Mouse (Mus musculus): ENCODE measurements around the gene Abcb5. TPM values are rescaled to one million over a fixed set of nuclear protein-coding genes. Genes with fewer than 3 reads are reported as not detected.

Abcb5 gene
- polyA plus RNA-seq, 1 experiment from 2014 or later = not detected

DNA sequence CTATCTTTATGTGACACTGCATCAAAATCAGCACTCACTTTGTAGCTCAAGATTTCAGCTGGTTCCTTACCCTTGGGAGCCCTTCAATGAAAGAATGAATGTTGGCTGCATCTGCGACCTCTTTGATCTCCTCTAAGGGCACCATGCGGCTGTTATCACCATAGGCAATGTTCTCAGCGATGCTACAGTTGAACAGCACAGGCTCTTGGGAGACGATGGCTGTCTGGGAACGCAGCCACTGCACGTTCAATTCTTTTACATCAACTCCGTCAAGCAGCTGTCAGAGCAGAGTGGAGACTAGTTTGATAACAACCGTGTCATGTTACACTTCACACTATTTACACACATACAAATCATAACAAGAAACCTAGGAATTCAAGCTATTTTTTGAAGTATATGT, 93.5 kb downstream of the Abcb5 start:
- Histone ChIP-seq H3K27me3 (replicated peaks) (no peaks in the 10 kb centered on the region), H3K9me3 (no peaks in the 10 kb centered on the region), H3K27ac (no peak overlapping the region), H3K9ac (no peak overlapping the region), H3K4me2 (no peak overlapping the region), H3K36me3 (replicated peaks) (no peaks in the 10 kb centered on the region), H3K4me3 (no peak overlapping the region), H3K4me1 (no peaks in the 10 kb centered on the region)
- no peak for ATAC-seq (replicated peaks)
- 69% methylated on average over 8 of the region's 8 CpGs for WGBS

DNA sequence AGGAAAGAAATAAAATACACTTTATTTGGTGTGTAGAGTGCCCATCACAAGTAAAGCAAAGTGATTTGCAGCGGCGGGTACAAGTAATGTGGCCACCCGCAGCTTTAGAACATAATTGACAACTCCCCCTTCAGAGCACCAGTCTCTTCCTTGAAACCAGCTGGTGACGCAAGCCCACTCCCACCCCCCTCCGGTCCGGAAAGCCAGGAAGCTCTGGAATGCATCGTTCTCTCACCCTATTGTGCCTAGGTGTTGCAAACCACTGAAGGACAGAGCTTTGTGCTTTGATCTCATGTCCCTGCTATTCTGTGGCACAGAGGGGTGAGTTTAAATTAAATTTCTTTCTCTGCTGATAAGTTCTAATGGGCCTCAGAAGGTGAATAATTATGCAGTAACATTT, 110.1 kb downstream of the Abcb5 start:
- Histone ChIP-seq H3K4me2 (no peak overlapping the region), H3K36me3 (replicated peaks) (no peaks in the 10 kb centered on the region), H3K4me3 (no peak overlapping the region), H3K4me1 (peaks cover 12% of the 10 kb centered on the region), H3K27ac (no peak overlapping the region), H3K27me3 (replicated peaks) (peaks cover 47% of the 10 kb centered on the region), H3K9me3 (no peaks in the 10 kb centered on the region), H3K9ac (no peak overlapping the region)
- ATAC-seq (replicated peaks) = no peak
- 2% methylated on average over 7 of the region's 7 CpGs for WGBS

DNA sequence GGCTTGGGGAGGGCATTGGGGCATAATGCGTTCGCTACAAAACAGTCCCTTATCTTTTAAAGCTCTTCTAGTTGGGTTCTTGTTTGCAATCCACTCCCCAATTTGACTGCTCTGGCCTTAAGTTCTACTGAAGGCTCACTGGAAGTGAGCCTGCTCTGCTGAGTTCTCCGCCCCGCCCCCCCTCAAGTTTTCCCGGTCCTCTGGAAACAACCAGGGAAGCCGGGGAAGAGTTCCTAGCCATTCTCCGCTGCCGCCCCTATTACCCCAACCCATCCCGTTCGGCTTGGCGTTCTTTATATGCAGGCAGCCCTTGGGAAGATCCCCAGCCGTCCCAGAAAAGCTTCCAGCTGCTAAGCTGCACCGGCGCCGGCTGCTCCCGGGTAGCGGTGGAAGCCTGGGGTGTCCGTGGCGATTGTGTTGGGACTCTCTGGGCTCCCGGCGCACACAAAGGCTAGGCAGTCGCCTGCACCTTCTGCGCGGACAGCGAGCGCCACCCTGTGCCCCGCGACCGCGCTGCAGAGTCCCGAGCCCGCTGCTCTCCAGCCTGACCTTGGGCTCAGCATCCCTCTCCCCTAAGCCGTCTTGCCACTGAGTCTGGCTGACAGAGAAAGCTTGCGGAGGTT, 111.3 kb downstream of the Abcb5 start:
- Histone ChIP-seq H3K27ac (peak overlapping the region; percentile 27; the same call in 1 of the 2 replicates), H3K36me3 (replicated peaks) (no peaks in the 10 kb centered on the region), H3K27me3 (replicated peaks) (peaks cover 51% of the 10 kb centered on the region), H3K4me3 (peak overlapping the region; percentile 45), H3K4me1 (peaks cover 12% of the 10 kb centered on the region), H3K9ac (peak overlapping the region; percentile 39; the same call in 1 of the 2 replicates), H3K9me3 (no peaks in the 10 kb centered on the region), H3K4me2 (peak overlapping the region; percentile 73)
- WGBS = under 1% methylated on average over 34 of the region's 34 CpGs
- ATAC-seq (replicated peaks) = peak; percentile 99

DNA sequence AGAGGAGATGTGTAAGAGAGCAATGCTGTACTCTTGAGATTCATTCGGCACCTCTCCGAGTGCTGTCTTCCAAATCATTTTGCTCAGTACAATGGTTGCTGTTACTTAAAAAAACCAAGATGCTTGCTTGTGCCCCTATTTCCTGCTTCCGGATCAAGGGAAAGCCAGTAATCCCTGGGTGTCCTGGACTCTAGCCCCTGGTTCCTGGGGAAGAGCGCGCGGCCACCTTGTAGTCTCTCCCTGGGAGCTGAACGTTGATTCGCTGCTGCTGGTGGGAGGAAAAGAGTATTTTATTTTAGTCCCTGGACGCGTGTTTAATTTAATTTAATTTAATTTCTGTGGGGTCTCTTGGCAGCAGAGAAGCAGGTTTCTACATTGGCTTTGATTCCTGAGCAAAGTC, 111.8 kb downstream of the Abcb5 start:
- 0 out of 2 replicates have a peak overlapping the region, but pooled peaks have one; percentile 39 for H3K9ac ChIP-seq
- H3K27me3 ChIP-seq (replicated peaks) = peaks cover 51% of the 10 kb centered on the region
- under 1% methylated on average over 10 of the region's 10 CpGs for WGBS
- H3K36me3 ChIP-seq (replicated peaks) = no peaks in the 10 kb centered on the region
- H3K27ac ChIP-seq = no peak overlapping the region
- H3K9me3 ChIP-seq = no peaks in the 10 kb centered on the region
- no peak; the same call in 1 of the 2 replicates for ATAC-seq (replicated peaks)
- peak overlapping the region; percentile 73 for H3K4me2 ChIP-seq
- H3K4me1 ChIP-seq = peaks cover 14% of the 10 kb centered on the region
- H3K4me3 ChIP-seq = peak overlapping the region; percentile 45

DNA sequence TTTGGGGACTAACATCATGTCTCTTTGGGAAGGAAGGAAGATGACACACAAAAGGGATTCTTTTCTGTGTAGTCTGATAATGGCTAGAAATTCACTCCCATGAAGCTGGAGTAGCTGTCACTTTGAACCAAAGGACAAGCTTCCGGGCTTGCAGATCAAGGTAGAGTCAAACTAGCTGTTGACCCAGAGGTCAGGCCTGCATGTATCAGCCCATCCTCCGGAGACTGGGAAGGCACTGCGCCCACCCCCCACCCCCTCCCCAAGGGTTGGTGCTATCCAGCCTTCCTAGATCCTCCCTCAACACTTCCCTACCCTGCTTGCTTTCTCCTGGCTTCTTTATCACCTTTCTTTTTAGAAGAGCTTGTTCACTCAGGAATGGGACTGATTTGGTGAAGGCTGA, 112.9 kb downstream of the Abcb5 start:
- H3K36me3 ChIP-seq (replicated peaks) = no peaks in the 10 kb centered on the region
- H3K27ac ChIP-seq = no peak overlapping the region
- WGBS = 0% methylated on average over 3 of the region's 3 CpGs
- no peak overlapping the region for H3K9ac ChIP-seq
- H3K9me3 ChIP-seq = no peaks in the 10 kb centered on the region
- ATAC-seq (replicated peaks) = no peak
- H3K27me3 ChIP-seq (replicated peaks) = peaks cover 56% of the 10 kb centered on the region
- peak overlapping the region; percentile 6; the same call in 1 of the 2 replicates for H3K4me2 ChIP-seq
- peaks cover 24% of the 10 kb centered on the region for H3K4me1 ChIP-seq
- no peak overlapping the region for H3K4me3 ChIP-seq

DNA sequence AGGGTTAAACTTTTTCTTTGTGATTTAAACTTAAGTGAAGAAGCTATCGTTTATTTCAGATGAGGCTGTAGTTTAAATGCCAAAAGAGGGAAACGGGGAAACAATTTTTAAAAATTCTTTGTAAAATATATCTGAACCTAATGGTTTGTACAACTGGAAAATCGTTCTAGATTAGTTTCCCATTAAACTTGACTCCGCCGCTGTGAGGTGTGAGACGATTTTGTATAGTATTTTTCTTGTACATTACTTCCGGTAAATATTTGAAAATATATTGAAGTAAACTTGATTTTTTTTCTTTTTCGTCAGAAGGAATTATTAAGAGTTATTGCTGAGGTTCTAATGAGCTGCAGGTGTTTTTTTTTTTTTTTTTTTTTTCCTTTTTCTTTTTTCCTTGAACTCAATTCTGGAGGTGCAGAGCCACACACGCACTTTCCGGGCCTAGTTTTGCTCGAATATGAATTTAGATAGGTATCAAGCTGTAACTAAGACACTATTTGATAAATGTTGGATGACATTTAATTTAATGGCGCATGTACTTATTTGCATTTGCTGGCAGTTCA, 115.3 kb downstream of the Abcb5 start:
- no peaks in the 10 kb centered on the region for H3K36me3 ChIP-seq (replicated peaks)
- no peak overlapping the region for H3K4me2 ChIP-seq
- H3K4me1 ChIP-seq = peaks cover 39% of the 10 kb centered on the region
- 15% methylated on average over 12 of the region's 12 CpGs for WGBS
- no peak overlapping the region for H3K9ac ChIP-seq
- H3K27me3 ChIP-seq (replicated peaks) = peaks cover 63% of the 10 kb centered on the region
- no peak for ATAC-seq (replicated peaks)
- no peaks in the 10 kb centered on the region for H3K9me3 ChIP-seq
- H3K4me3 ChIP-seq = no peak overlapping the region
- no peak overlapping the region for H3K27ac ChIP-seq

DNA sequence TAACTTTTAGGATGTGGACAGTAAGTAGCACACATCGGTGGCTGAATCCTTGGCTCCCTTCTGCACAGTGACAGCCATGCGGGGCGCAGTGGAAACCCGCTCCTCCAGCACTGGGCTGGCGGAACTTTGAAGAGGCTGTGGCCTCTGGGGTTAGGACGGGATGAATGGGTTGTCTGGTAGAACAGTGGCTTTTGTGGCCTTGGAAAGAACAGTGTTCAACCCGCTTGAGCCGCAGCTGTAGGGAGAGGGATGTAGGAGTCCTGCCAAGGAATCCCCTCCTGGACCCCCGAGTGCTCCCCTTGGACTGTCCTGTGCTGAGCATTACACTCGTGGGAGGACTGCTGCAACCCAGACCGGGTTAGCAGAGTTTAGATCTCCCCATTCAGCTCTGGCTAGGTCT, 116.2 kb downstream of the Abcb5 start:
- Histone ChIP-seq H3K4me2 (0 out of 2 replicates have a peak overlapping the region, but pooled peaks have one; percentile 57), H3K36me3 (replicated peaks) (no peaks in the 10 kb centered on the region), H3K27ac (no peak overlapping the region), H3K4me1 (peaks cover 35% of the 10 kb centered on the region), H3K9ac (no peak overlapping the region), H3K4me3 (peak overlapping the region; percentile 40), H3K9me3 (no peaks in the 10 kb centered on the region), H3K27me3 (replicated peaks) (peaks cover 63% of the 10 kb centered on the region)
- 1% methylated on average over 11 of the region's 11 CpGs for WGBS
- ATAC-seq (replicated peaks) = peak; percentile 27; the same call in 1 of the 2 replicates

DNA sequence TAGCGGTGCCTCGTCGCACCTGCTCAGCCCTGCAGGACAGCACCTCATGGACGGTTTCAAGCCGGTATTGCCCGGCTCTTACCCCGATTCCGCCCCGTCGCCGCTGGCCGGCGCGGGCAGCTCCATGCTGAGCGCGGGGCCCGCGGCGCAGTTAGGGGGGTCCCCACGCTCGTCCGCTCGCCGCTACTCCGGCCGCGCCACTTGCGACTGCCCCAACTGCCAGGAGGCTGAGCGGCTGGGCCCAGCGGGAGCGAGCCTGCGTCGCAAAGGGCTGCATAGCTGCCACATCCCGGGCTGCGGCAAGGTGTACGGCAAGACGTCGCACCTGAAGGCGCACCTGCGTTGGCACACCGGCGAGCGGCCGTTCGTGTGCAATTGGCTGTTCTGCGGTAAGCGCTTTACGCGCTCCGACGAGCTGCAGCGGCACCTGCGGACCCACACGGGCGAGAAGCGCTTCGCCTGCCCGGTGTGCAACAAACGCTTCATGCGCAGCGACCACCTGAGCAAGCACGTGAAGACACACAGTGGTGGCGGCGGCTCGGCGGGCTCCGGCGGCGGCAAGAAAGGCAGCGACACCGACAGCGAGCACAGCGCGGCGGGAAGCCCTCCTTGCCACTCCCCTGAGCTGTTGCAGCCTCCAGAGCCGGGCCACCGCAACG, 116.9 kb downstream of the Abcb5 start:
- H3K4me3 ChIP-seq = peak overlapping the region; percentile 40
- peaks cover 29% of the 10 kb centered on the region for H3K4me1 ChIP-seq
- under 1% methylated on average over 78 of the region's 78 CpGs for WGBS
- peak overlapping the region; percentile 20; the same call in 1 of the 2 replicates for H3K9ac ChIP-seq
- H3K36me3 ChIP-seq (replicated peaks) = no peaks in the 10 kb centered on the region
- peak overlapping the region; percentile 57 for H3K4me2 ChIP-seq
- peaks cover 65% of the 10 kb centered on the region for H3K27me3 ChIP-seq (replicated peaks)
- ATAC-seq (replicated peaks) = peak; percentile 53
- no peak overlapping the region for H3K27ac ChIP-seq
- H3K9me3 ChIP-seq = no peaks in the 10 kb centered on the region

DNA sequence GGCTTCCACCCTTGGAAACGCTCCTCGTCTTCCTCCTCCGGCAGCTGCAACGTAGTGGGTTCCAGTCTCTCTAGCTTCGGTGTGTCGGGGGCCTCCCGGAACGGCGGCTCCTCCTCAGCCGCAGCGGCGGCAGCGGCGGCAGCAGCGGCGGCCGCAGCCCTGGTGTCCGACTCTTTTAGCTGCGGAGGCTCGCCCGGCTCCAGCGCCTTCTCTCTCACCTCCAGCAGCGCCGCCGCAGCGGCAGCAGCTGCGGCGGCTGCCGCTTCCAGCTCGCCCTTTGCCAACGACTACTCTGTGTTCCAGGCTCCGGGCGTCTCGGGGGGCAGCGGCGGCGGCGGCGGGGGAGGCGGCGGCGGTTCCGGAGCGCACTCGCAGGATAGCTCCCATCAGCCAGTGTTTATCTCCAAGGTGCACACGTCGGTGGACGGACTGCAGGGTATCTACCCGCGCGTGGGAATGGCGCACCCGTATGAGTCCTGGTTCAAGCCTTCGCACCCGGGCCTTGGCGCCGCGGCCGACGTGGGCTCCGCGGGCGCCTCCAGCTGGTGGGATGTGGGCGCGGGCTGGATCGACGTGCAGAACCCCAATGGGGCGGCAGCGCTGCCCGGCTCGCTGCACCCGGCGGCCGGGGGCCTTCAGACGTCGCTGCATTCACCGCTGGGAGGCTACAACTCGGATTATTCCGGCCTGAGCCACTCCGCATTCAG, 117.6 kb downstream of the Abcb5 start:
- peaks cover 27% of the 10 kb centered on the region for H3K4me1 ChIP-seq
- peak overlapping the region; percentile 40 for H3K4me3 ChIP-seq
- peaks cover 70% of the 10 kb centered on the region for H3K27me3 ChIP-seq (replicated peaks)
- peak; percentile 43 for ATAC-seq (replicated peaks)
- no peaks in the 10 kb centered on the region for H3K36me3 ChIP-seq (replicated peaks)
- under 1% methylated on average over 80 of the region's 80 CpGs for WGBS
- H3K9ac ChIP-seq = peak overlapping the region; percentile 18; the same call in 1 of the 2 replicates
- H3K4me2 ChIP-seq = peak overlapping the region; percentile 57
- H3K9me3 ChIP-seq = no peaks in the 10 kb centered on the region
- 0 out of 2 replicates have a peak overlapping the region, but pooled peaks have one; percentile 29 for H3K27ac ChIP-seq

DNA sequence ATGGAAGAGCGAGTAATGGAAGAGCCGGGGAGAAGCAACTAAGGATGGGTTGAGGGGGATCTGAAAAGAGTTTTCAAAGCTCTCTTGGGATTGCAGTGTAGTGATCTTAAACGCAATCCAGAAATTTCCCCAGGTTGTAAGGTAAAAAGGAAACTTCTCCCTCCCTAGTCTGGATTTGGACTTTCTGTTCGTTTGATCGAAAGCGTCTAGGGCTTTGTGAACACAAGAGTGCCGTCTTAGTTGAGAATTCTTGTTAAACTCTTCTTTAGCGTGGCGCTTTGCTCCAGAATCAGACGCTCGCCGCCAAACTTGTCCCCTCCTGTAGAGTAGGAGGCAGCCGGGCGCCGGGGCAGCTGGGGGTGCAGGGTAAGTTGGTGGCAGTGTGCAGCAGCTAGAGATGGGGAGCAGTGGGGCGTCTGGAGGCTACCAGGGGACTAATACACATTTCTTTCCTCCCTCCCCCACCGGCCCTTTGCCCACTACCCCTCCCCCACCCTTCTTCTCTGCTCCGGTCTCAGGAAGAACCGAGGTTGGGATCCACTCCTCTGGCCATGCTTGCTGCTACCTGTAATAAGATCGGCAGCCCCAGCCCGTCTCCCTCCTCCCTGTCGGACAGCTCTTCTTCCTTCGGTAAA, 118.2 kb downstream of the Abcb5 start:
- H3K9ac ChIP-seq = peak overlapping the region; percentile 18; the same call in 1 of the 2 replicates
- WGBS = under 1% methylated on average over 22 of the region's 23 CpGs
- ATAC-seq (replicated peaks) = peak; percentile 21

DNA sequence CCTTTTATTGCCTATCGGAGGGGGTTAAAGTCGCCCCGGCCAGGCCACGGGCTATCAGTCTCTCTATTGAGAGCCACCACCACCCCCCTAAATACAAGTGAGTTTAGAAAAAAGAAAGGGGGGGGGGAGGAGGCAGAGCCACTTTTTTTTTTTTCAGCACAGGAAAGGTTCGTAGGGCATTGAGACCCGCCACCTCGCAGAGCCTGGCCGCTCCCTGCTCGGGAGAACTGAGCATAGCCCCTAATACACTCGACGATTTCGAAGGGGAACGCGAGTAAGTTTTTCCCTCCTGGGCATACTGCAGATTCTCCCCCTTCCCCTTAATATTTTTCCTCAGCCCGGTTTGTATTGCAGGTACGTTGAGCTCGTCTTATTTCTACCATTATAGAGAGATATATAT, 118.8 kb downstream of the Abcb5 start:
- Histone ChIP-seq H3K9me3 (no peaks in the 10 kb centered on the region), H3K9ac (0 out of 2 replicates have a peak overlapping the region, but pooled peaks have one; percentile 29), H3K4me1 (peaks cover 33% of the 10 kb centered on the region), H3K27ac (0 out of 2 replicates have a peak overlapping the region, but pooled peaks have one; percentile 8), H3K4me3 (peak overlapping the region; percentile 40), H3K27me3 (replicated peaks) (peaks cover 64% of the 10 kb centered on the region), H3K36me3 (replicated peaks) (no peaks in the 10 kb centered on the region), H3K4me2 (peak overlapping the region; percentile 57)
- ATAC-seq (replicated peaks) = no peak
- 1% methylated on average over 17 of the region's 17 CpGs for WGBS

More for the DNA sequence above, 118.2 kb downstream of the Abcb5 start:
- Histone ChIP-seq H3K4me3 (peak overlapping the region; percentile 40), H3K9me3 (no peaks in the 10 kb centered on the region), H3K27me3 (replicated peaks) (peaks cover 68% of the 10 kb centered on the region), H3K27ac (0 out of 2 replicates have a peak overlapping the region, but pooled peaks have one; percentile 29), H3K4me2 (peak overlapping the region; percentile 57), H3K4me1 (peaks cover 30% of the 10 kb centered on the region), H3K36me3 (replicated peaks) (no peaks in the 10 kb centered on the region)

Measured in midbrain, embryonic 15.5 days (tissue).